Mouse (Mus musculus) common myeloid progenitor, adult 5-6 weeks (primary cell): Measurements from ENCODE around the gene Ube2g2. TPM values are rescaled to one million over a fixed set of nuclear protein-coding genes. Genes with fewer than 3 reads are reported as not detected.

Experiments
- ATAC-seq: replicated peaks from 2 replicates; pipeline ENCODE4 v1.8.0; 2016; ENCODE audit warnings: low read depth, mild to moderate bottlenecking, moderate TSS enrichment, inconsistent platforms; ENCODE audit not compliant: poor library complexity, severe bottlenecking
- total RNA-seq: library from RNA; stranded (forward); fragments of 200-1000, 187-1606 nt; gene quantifications from 2 replicates; pipeline ENCODE4 v1.2.3, GENCODE M21; 2017

Gene Ube2g2
- total RNA-seq, 1 experiment from 2014 or later = 37.2 TPM

GRCm38 (mm10) chr10:77634452-77635231 lies 12.6 kb downstream of the Ube2g2 start:
- peak; percentile 70 for ATAC-seq

GRCm38 (mm10) chr10:77636234-77636922 lies 14.3 kb downstream of the Ube2g2 start:
- no peak for ATAC-seq

GRCm38 (mm10) chr10:77638956-77639355 lies 16.9 kb downstream of the Ube2g2 start:
- no peak for ATAC-seq

- peak; percentile 48; the same call in 1 of the 2 replicates for ATAC-seq
Observed at GRCm38 (mm10) chr10:77643160-77643559, 21.1 kb downstream of the Ube2g2 start.

GRCm38 (mm10) chr10:77645571-77645970 lies 23.5 kb downstream of the Ube2g2 start:
- ATAC-seq = no peak

- ATAC-seq = no peak
Observed at GRCm38 (mm10) chr10:77647461-77647860, 25.4 kb downstream of the Ube2g2 start.

- ATAC-seq = no peak
Observed at GRCm38 (mm10) chr10:77647901-77648300, 25.8 kb downstream of the Ube2g2 start.

GRCm38 (mm10) chr10:77652046-77652445 lies 30.0 kb downstream of the Ube2g2 start:
- ATAC-seq = no peak

GRCm38 (mm10) chr10:77658286-77658994 lies 36.4 kb downstream of the Ube2g2 start:
- no peak for ATAC-seq

GRCm38 (mm10) chr10:77663949-77664665 lies 42.0 kb downstream of the Ube2g2 start:
- no peak for ATAC-seq

GRCm38 (mm10) chr10:77666342-77666741 lies 44.3 kb downstream of the Ube2g2 start:
- ATAC-seq = no peak

GRCm38 (mm10) chr10:77667402-77667801 lies 45.3 kb downstream of the Ube2g2 start:
- ATAC-seq = no peak

- no peak for ATAC-seq
Observed at GRCm38 (mm10) chr10:77670710-77671109, 48.6 kb downstream of the Ube2g2 start.

GRCm38 (mm10) chr10:77671519-77671918 lies 49.4 kb downstream of the Ube2g2 start:
- ATAC-seq = peak; percentile 36; the same call in 1 of the 2 replicates

GRCm38 (mm10) chr10:77673765-77674164 lies 51.7 kb downstream of the Ube2g2 start:
- no peak for ATAC-seq

GRCm38 (mm10) chr10:77677562-77677961 lies 55.5 kb downstream of the Ube2g2 start:
- 0 out of 2 replicates have a peak, but pooled peaks have one; percentile 32 for ATAC-seq

GRCm38 (mm10) chr10:77682994-77683393 lies 60.9 kb downstream of the Ube2g2 start:
- ATAC-seq = no peak

GRCm38 (mm10) chr10:77684181-77684580 lies 62.1 kb downstream of the Ube2g2 start:
- no peak for ATAC-seq

GRCm38 (mm10) chr10:77685895-77686664 lies 64.0 kb downstream of the Ube2g2 start, which contains the start of gene Tspear:
Gene Tspear (plus strand): TSS chr10:77686569.
- ATAC-seq = no peak
